Mouse (Mus musculus): ENCODE data around the gene Bmp7.

Gene Bmp7

GRCm38 (mm10) chr2:172856549-172856948 lies 83.6 kb downstream of the Bmp7 start:
- DNase-seq (ENCODE audit: low read depth, low spot score) = no peak

DNA sequence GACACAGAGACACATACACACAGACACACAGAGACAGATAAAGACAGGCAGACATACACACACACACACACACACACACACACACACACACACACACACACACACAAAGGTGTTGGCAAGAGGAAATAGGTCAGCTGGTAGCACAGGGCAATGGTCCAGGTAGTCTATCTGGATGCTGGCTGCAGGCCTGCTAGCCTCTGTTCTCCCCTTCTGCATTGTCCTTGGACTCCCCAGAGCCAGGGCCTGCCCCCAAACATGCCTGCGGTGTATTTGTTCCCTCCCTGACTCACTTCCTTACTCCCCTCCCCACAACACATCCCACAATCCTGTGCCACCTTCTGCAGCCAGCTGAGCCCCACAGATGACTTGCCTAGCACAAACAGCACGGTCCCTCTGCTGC lies 86.0 kb downstream of the Bmp7 start:
- DNase-seq (ENCODE audit: low read depth, low spot score) = no peak

DNA sequence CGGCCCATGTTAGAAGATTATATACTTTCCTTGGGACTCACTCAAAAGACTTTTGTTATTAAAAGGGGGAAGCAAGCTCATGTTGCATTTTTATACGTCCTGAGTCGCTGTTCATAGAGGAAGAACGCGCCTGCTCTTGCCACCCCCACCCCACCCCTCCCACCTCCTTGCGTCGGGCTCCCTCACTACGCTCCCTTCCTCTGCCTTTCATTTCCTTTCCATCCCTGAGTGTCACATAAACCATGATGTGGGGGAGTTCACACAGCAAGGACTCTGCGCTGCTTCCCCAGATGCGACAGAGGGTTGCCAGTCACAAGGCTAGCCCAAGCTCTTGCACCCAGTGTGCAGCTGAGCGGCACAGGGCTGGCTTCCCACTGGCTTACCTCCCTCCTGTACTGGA lies 88.3 kb downstream of the Bmp7 start:
- DNase-seq (ENCODE audit: low read depth, low spot score) = no peak

GRCm38 (mm10) chr2:172848193-172848592 lies 91.9 kb downstream of the Bmp7 start:
- peak; percentile 77 for DNase-seq (ENCODE audit: low read depth, low spot score)

- DNase-seq (ENCODE audit: low read depth, low spot score) = no peak
These were observed 93.9 kb downstream of the Bmp7 start for GRCm38 (mm10) chr2:172846311-172846575.

GRCm38 (mm10) chr2:172845536-172846310 lies 94.4 kb downstream of the Bmp7 start:
- peak; percentile 28 for DNase-seq (ENCODE audit: low read depth, low spot score)

- DNase-seq (ENCODE audit: low read depth, low spot score) = no peak
These were observed 96.2 kb downstream of the Bmp7 start for GRCm38 (mm10) chr2:172843903-172844302.

DNA sequence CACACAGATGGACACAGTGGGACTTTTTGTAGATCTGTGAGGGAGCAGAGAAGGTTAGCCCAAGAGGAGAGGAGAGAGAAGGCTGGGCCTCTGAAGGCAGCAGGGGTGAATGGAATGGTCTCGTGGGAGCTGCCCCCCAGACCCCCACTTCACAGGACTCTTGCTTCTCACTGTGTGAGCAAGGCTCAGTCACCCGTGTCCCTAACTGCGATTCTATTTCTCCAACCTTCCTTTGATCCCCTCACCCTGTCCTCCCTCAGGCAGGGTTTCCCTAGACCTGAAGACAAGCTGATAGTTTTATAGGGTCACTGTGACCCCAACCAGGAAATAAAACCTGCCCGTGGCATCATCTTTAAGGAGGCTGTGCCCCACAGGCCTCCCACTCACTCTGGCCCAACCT lies 97.8 kb downstream of the Bmp7 start:
- DNase-seq (ENCODE audit: low read depth, low spot score) = no peak

DNA sequence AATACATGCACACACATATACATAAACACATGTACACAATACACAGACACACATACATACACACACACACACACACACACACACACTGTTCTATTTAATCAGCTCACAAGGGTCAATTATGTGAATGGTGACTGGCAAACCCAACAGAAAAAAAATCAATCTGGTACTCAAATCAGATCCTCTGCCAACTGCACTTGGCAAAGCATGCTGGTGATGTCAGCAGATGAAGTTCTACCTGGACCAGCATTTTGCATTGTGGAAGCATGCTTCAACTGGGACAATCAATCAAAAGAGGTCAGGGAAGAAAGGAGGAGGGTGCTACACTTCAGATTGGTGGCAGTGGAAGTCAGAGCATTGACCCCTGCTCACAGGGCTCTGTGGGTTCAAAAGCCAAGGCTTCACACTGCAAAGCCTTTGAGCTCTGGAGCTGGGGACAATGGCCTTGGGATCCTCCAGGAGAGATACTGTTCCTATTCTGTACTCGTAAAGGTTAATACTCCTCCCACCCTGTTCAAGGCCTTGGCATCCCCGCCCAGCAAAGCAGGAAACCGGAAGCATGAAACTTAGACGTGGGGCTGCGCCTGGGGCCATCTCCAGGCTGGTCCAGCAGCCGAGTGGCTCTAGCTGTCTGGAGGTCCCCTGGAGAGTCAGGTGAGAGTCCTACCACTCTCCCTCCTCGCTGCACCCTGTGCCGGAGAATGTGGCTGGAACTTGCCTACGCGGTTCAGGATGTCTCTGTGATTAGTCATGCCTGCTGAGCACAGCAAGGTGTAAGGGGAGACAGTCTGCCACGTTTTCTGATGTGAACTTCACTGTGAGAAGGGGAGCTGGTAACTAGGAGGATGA lies 99.0 kb downstream of the Bmp7 start:
- DNase-seq (ENCODE audit: low read depth, low spot score) = no peak

DNA sequence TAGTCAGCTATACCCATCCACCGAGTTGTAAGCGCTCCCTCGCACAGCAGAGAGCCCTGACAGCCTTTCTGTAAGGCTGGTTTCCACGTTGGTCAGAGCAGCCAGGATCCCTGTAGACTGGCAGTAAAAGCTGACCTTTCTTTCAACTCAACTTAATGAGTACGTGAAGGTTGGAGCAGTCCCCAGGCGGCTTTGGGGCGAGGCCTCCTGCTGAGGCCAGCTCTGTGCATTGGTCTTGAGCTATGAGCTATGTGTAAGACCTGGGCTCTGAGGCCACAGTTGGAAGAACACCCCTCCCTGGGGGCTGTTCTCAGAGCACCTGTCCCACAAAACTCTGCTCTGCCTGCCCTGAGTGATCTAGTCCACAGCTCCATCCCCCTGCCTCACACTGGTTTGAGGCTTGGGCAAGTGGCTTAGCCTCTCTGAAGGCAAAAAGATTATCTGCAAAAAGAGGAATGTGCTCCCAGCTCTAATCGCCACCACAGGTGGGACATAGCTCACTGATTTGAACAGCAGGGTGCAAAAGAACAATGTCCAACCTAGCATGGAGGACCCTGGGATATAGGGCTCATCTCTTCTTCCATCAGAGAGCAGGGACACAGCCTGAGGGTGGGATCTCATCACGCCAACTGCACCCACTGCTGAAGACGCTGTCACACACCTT lies 100.7 kb downstream of the Bmp7 start:
- peak; percentile 78 for DNase-seq (ENCODE audit: low read depth, low spot score)

DNA sequence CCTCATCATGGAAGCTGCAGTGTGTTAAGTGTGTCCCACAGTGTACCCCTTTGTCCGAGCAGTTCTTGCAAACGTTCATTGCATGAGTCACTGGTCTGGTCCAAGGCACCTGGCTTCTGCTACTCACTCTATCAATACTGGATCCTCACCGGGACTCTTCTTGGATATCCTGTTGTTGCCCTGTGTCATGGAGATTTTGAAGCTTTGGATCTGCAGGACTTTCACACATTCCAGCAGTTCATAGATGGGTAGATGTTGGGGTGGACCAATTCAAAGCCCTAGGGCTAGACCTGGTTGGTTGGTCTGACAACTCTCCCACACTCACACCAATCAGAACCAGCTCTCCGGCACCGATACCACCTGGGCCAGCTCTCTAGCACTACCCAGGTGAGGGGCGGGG lies 103.6 kb downstream of the Bmp7 start:
- DNase-seq (ENCODE audit: low read depth, low spot score) = peak; percentile 79

GRCm38 (mm10) chr2:172833196-172833595 lies 106.9 kb downstream of the Bmp7 start:
- DNase-seq (ENCODE audit: low read depth, low spot score) = peak; percentile 29

- DNase-seq (ENCODE audit: low read depth, low spot score) = peak; percentile 89
These were observed 108.4 kb downstream of the Bmp7 start for GRCm38 (mm10) chr2:172831762-172832161.

GRCm38 (mm10) chr2:172831133-172831532 lies 109.0 kb downstream of the Bmp7 start:
- DNase-seq (ENCODE audit: low read depth, low spot score) = peak; percentile 84

DNA sequence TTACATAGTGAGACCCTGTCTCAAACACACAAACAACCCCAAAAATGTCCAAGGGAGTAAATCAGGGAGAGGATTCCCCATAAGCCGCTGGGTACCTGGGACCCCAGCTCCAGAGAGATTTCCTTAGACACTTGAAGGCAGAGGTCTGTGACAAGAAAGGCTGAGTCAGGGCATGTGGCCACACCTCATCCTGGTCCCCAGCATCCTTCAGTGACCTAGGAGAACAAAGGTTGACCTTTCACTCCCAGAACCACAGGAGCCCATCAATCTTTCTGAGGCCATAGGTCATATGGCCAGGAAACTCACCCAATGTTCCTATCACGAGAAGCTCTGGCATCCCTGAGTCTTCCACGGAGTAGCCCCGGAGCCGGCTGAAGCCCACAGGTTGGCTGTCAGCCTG lies 111.9 kb downstream of the Bmp7 start:
- peak; percentile 72 for DNase-seq (ENCODE audit: low read depth, low spot score)

DNA sequence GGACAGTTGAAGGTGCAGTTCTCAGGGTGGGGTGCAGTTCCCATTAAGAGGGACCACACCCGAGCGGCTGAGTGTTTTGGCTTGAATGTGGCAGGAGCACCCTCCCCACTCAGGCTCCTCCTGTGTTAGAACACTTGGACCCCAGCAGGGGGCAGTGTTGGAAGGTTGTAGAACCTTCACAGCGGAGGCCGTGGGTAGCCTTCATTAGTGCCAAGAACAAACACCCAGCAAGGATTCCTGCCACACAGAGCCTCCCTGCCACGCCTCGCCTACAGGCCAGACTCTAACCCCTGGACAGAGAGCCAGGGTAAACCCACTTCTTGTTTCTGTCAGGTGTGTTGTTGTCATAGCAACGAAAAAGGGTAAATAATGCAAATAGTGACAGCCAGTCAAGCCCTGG lies 112.6 kb downstream of the Bmp7 start:
- DNase-seq (ENCODE audit: low read depth, low spot score) = peak; percentile 95

GRCm38 (mm10) chr2:172825785-172826145 lies 114.4 kb downstream of the Bmp7 start:
- peak; percentile 88 for DNase-seq (ENCODE audit: low read depth, low spot score)

DNA sequence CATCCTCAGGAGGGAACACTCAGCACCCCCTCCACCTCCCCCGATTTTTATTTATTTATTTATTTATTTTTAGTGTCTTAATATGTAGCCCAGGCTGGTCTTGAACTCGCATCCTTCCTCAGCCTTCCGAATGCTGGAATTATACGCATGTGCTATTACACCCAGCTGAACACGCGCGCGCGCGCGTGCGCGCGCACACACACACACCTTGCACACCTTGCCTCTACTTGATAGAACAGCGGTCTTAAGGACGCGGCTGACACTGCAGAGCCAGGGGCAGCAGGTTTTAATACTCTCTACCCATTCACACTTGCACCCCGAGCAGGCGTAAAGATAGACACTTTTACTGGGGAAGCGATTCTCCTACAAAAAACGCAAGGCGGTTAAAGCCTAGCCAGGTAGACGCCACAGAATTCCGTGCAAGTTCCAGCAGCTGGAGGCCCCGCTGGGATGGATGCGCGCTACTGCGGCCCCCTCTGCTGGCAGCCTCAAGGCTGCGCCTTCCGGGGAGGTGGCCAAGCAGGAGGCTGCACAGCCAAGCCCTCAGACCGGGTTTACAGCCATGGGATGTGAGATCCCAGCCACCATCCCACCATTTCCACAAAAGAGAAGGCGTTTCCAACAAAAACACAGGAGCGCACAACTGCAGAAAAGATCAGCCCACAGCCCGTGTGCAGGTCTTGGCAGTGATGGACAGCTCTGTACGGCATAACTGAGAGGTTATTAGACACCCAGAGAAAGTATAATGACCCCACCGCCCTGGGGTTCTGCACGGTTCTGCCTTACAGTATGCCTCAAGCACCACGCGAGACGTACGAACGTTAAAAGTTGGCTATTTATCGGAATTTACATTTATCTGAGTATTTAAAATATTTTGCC lies 115.0 kb downstream of the Bmp7 start:
- DNase-seq (ENCODE audit: low read depth, low spot score) = peak; percentile 93

DNA sequence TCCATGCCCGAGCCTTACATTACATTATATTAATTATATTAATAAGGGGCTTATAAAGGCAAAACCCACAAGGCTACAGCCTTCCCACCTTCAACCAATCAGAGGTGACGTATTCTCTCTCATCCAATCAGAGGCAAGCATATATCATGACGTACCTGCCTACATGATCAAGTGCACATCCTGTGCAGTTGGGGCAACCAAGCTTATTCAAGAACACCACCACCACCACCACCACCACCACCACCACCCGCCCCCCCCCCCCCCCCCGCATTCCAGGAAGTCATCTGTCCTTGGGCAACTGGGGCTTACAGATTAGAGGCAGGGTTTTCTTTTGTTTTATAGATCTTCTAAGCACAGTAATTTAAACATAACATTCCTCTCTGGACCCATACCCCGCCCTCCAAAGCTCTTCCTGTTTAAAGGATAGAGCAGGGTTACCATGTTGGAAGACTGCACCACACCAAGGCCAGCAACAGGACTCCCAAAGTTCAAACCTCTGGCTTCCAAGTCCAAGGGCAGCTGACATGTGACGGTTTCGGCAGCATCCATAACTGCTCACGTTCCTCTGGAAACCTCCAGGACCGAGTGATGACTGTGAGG lies 121.4 kb downstream of the Bmp7 start:
- peak; percentile 64 for DNase-seq (ENCODE audit: low read depth, low spot score)

Data from ZHBTc4 (cell line).